Mouse (Mus musculus) c-Kit-negative CD71-positive TER-119-positive erythroid progenitor cells, embryonic 14.5 days (primary cell): Measurements from ENCODE around the gene Col24a1.

Experiments used
- DNase-seq: peaks from one replicate; pipeline ENCODE4 v3.0.0-alpha.2; 2013; ENCODE audit warnings: low read depth, low spot score

Col24a1 gene

DNA sequence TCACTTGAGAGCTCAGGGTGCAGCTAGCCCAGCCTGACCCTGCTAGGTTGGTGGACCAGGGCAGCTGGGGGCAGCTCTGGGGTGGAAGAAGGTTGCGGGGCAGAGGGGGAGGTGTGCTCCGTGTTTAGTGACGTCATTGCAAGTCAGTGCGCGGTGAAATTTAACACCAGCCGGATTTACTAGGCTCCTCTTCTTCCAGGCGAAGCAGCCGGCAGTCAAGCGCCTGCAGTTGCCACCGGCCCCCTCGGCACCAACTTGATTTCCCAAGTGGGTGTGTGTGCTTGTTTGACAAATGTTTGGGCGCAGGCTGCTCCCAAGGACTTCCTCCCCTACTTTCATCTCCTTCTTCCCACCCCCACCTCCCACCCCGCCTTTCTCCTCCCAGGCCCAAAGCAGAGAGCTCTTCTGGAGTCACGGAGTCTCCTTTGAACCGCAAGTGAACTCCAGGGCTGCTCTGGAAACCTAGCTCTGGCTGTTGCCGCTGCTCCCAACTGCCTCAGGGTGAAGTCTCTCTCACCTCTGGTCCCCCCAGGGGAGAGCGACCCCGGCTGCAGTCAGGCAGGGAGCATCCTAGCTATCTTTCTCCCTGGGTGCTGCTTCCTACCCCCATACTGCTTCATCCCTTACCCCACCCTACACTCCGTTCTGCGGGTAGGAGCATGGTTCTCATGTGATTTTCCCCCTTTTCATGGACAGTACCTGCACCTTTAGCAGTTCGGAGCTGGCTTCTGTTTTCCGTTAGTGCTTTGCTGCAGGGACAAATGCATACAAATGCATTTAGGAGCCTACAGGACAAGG lies at the start of gene Col24a1:
TSS of gene Col24a1 (plus strand) at position 136 of the 798 bp plus-strand sequence.
- no peak for DNase-seq

- no peak for DNase-seq
These were observed 44.2 kb upstream of the Col24a1 start for GRCm38 (mm10) chr3:145248040-145248439.

DNA sequence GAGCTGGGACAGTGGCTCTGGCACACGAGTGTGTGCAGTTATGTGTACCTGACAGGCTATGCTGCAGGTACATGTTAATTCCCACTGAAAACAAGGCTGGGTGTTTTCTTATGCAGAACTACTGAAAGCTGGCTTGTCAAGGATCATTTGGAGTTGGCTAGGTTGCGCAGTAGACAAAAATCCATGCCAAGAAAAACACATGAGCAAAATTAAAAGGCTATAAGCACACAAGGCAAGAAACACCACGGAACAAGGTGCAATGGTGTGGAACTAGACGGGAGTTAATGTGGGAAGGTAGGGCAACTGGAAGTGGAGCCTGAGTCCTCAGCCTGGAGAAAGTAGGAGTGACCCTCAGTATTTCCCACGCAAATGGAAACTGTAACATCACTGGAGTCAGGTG lies 39.2 kb upstream of the Col24a1 start:
- no peak for DNase-seq

GRCm38 (mm10) chr3:145254764-145255396 lies 37.4 kb upstream of the Col24a1 start:
- DNase-seq, result no peak

DNA sequence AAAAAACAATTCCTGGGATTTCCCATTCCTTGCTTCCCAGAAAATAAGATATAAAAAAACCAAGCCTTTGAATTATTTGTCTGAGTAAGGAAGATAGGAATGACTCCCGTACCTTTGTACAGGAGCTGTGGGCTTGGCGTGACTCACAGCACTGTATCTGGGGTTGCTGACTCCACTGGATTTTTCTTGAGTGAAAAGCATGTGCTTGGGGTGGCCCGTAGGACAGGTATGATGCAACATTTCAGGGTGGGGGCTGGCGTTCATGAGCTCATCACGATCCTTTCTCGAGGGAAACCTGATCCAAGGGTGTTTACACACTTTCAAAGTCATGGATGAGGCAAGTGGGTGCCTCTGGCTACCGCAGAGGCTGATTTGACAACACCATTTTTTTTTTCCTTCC lies 35.6 kb upstream of the Col24a1 start:
- DNase-seq, result no peak

- DNase-seq, result no peak
These were observed 32.6 kb upstream of the Col24a1 start for GRCm38 (mm10) chr3:145259678-145260077.

GRCm38 (mm10) chr3:145263131-145263530 lies 29.1 kb upstream of the Col24a1 start:
- no peak for DNase-seq

DNA sequence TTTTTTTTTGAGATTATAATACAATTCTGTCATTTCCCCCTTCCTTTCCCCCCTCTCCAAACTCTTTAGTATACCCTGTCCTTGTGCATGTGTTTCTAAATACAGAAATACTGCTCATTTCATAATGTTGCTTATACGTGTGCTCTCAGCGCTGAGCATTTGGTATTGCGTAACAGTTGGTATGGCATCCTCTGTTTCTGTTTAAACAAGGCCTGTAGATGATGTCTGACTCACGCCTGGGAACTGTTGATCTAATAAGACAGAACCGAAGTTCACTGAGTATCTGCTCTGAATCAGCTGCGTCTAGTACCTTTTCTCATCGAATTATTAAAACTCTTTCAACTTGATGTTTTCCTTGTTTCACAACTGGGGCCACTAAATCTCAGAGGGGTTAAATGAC lies 24.2 kb upstream of the Col24a1 start:
- DNase-seq, result no peak

DNA sequence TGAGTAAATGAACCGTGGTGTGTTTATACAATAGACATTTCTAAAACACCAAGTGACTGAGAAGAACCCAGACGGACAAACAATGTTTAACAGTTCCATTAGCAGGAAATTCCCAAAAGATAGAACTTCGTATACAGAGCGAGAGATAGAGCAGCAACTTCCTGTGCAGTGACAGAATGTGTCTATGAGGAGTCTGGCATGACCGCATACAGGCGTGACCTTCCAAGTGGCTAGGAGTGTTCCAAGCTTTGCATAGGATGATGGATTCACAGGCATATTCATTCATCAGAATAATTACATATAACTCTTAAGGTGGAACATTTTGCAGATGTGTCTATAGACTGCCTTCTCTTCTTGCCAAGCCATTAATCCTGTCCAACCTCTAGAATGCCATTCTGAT lies 18.1 kb upstream of the Col24a1 start:
- no peak for DNase-seq

DNA sequence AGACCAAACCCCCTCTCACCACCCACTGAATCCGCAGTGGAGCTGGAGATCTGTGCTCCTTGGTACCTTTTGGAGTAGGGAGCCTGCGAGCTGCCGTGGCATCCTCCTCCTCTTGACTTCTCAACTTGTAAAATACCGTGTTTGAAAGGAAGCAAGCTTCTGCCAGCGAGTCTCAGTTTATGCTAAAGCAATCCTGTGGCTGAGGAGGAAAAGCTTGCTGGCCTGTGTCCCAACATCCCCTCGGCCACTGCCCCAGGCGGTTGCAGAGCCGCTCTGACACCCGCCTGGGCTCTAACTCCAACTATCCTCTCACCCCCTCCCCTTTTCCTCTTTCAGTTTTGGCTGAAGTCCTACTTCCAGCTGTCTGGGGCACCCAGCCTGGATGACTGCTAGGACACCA lies 935 bp downstream of the Col24a1 start:
- DNase-seq, result no peak

DNA sequence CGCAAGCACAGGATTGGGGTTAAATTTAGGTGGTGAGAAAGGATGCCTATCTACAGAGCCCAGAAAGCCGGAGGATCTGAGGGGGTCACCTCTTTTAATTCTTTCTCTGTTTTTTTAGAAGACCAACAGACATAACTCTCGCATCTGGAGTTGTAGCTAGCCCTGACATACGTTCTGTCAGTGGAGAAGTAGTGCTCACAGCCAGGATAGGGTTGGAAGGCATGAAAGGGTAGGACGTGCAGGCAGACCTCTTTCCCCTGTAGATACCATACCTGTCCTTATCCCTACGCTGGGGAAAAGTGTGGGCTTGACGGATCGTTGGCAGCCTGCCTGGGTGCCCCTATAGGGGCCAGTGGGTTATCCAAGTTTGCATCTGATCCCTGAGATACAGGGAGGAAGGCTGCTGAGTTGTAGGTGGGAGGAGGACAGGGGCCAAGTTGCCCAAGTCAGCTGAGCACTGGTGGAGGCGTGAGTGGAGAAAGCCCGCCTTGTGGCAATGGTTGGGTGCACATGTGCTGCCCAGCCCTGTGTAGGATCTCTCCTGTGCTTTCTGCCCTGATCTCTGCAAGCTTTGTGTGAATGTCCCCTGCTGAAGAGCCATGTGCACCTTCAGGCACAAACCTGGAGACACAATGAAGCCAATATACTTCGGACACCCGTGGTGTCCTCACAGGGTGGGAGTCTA lies 1.5 kb downstream of the Col24a1 start:
- no peak for DNase-seq

DNA sequence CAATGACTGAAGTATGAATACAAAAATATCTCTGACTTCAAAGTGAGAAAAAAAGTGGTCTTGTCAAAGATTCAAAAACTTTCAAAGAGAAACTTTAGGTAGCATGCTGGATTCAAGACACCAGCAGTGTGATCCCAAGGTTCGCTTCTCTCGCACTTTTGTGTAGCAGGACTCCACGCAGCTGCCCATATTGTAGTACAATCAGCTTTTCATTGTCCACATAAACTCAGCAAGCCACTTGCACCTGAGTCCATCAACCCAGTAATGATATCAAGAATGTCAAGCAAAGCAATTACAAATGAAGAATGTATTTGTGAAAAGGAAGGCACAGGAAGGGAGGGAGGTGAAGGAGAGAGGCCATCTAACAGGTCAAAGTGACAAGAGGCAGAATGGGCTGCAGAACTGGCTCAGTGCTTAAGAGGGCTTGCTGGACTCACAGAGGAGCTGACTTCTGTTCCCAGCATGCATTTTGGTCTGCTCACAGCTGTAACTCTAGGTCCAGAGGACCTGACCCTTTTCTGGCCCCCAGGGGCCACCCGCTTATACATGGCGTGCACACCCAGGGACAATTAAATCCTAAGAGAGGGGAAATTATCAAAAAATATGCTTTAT lies 7.8 kb downstream of the Col24a1 start:
- no peak for DNase-seq

- no peak for DNase-seq
These were observed 13.0 kb downstream of the Col24a1 start for GRCm38 (mm10) chr3:145305311-145305710.

DNA sequence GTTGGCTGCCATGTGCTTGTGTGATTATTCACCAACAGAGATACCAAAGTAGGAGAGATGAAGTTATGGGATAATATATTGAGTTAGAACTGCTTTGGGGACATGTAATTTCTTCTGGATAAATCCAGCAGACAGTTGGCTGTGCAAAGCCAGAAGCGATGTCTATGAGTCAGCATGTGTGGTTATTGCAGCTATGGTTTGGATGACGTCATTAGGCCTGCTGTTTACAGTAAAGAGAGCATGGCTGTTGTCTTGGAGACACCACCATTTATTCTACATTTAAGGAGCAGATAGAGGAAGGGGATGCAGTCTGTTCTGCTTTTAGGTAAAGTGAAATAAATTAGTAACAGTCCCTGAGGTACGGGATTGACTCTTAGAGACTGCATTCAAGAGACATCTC lies 14.9 kb downstream of the Col24a1 start:
- DNase-seq, result no peak

- DNase-seq, result no peak
These were observed 28.5 kb downstream of the Col24a1 start for GRCm38 (mm10) chr3:145320587-145321274.

GRCm38 (mm10) chr3:145325402-145325801 lies 33.1 kb downstream of the Col24a1 start:
- no peak for DNase-seq

- no peak for DNase-seq
These were observed 39.4 kb downstream of the Col24a1 start for GRCm38 (mm10) chr3:145331642-145332041.

GRCm38 (mm10) chr3:145334046-145334445 lies 41.8 kb downstream of the Col24a1 start:
- no peak for DNase-seq

- DNase-seq, result no peak
These were observed 44.9 kb downstream of the Col24a1 start for GRCm38 (mm10) chr3:145337161-145337560.

- DNase-seq, result no peak
These were observed 47.7 kb downstream of the Col24a1 start for GRCm38 (mm10) chr3:145339851-145340499.

GRCm38 (mm10) chr3:145348690-145349089 lies 56.4 kb downstream of the Col24a1 start:
- no peak for DNase-seq
